Mouse (Mus musculus) erythroblast, embryonic 14.5 days (primary cell): ENCODE results near the gene Dram1. TPM values are rescaled to one million over a fixed set of nuclear protein-coding genes. Genes with fewer than 3 reads are reported as not detected.

Experiments used
- H3K27me3 ChIP-seq: 2 replicates; pipeline ENCODE4 v1.6.1; 2012; ENCODE audit warnings: inconsistent platforms; ENCODE audit not compliant: control insufficient read depth
- H3K36me3 ChIP-seq: 2 replicates; pipeline ENCODE4 v1.6.1; 2012; ENCODE audit warnings: mild to moderate bottlenecking, inconsistent platforms; ENCODE audit not compliant: control insufficient read depth
- H3K4me1 ChIP-seq: 2 replicates; pipeline ENCODE4 v1.6.1; 2012; ENCODE audit warnings: inconsistent platforms; ENCODE audit not compliant: control insufficient read depth
- H3K4me3 ChIP-seq: replicated peaks from 2 replicates; pipeline ENCODE3; 2012; ENCODE audit warnings: moderate library complexity, mild to moderate bottlenecking, inconsistent platforms
- H3K9me3 ChIP-seq: 2 replicates; pipeline ENCODE4 v1.6.1; 2012; ENCODE audit warnings: low read length, inconsistent platforms, mixed read lengths; ENCODE audit not compliant: control insufficient read depth
- GATA1 ChIP-seq: IDR thresholded peaks from 2 replicates; pipeline ENCODE4 v1.6.1; 2012; ENCODE audit warnings: low read length, inconsistent platforms, mixed read lengths
- TAL1 ChIP-seq: IDR thresholded peaks from 3 replicates; pipeline ENCODE4 v1.6.1; 2012; ENCODE audit warnings: low read length, inconsistent platforms, mixed read lengths
- polyA plus RNA-seq: library from polyadenylated mRNA; stranded (reverse); fragments of >175 nt; gene quantifications from 2 replicates; pipeline ENCODE4 v1.2.3, GENCODE M21; 2012

Dram1 gene
- polyA plus RNA-seq, 1 experiment = not detected

DNA sequence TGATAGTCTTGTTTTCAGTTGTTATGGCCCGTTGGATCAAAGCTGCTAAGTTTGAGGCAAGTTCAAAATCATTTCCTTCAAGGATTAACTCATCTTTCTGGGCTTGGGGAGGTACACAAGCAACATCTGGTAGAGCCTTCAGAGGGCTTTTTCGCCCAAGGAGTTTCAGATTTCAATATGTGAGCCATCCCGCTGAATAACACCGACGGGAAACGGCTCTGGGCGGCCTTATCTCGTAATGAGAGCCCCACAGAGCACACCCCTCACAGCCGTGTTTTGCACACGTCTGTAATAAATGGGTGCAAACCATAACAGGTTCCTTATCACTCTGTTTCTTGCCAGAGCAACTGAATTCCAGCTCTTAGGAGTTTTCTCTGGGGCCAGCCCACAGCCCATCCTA is 69.0 kb downstream of the Dram1 start:
- TF ChIP-seq GATA1 = no peak
- TF ChIP-seq TAL1 = no peak
- Histone ChIP-seq H3K27me3 (no peaks in the 10 kb centered on the region), H3K9me3 (no peaks in the 10 kb centered on the region), H3K36me3 (no peaks in the 10 kb centered on the region), H3K4me3 (no peak overlapping the region), H3K4me1 (no peaks in the 10 kb centered on the region)

DNA sequence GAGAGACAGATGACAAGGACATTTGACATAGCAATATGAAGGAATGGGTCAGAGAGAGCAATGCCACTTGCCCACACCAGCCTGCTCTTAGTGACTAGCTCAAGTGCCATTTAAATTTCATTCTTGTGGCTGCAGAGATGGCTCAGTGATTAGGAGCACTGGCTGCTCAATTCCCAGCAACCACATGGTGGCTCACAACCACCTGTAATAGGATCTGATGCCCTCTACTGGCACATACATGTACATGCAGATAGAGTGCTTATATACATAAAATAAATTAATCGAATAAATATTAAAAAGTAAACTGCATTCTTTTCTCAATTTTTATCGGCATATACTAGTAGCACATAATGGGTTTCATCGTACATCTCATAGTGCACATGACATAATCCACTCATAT is 72.6 kb downstream of the Dram1 start:
- Histone ChIP-seq H3K4me1 (no peaks in the 10 kb centered on the region), H3K27me3 (no peaks in the 10 kb centered on the region), H3K36me3 (no peaks in the 10 kb centered on the region), H3K4me3 (no peak overlapping the region), H3K9me3 (no peaks in the 10 kb centered on the region)
- TF ChIP-seq TAL1 (no peak), GATA1 (no peak)

DNA sequence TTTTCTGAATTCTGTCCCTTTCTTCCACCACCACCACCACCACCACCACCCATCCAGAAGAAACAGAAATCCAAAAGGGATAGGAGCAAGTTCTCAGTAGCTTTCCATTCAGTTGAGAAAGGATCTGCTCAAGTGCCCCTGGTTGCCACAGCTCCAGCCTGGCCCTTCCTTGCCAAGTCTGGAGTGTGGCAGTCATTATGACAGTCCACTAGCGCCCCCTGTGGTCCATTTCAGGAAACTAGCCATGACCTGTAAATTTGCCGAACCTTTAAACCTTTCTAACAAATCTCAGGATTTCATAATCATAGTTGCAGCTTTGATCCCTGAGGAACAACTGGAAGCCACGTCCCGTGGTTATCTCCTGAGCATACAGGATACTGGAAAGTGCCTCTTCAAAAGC is 74.6 kb downstream of the Dram1 start:
- H3K4me1 ChIP-seq = no peaks in the 10 kb centered on the region

DNA sequence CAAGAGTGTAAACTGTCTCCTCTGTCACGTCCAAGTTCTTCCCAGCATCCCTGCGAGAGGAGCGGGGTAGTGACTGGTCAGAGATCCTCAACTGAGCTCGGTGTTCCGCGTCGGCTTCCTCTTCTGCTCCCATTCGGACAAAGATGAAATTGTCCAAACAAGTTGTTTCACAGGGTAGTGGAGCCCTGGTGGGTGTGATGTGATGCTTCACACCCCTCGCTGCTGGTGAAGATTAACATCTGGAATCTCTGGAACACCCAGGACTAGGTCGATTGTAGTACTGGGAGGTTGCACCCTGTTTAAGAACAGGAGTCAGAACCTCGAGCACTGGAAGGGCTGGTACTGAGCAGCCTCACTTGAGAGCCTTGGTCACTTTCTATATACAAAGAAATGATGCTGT is 75.8 kb downstream of the Dram1 start:
- Histone ChIP-seq H3K9me3 (no peaks in the 10 kb centered on the region), H3K4me1 (no peaks in the 10 kb centered on the region), H3K27me3 (no peaks in the 10 kb centered on the region), H3K4me3 (no peak overlapping the region), H3K36me3 (no peaks in the 10 kb centered on the region)
- no peak for TF ChIP-seq TAL1
- TF ChIP-seq GATA1 = no peak

More for the DNA sequence above, 74.6 kb downstream of the Dram1 start:
- no peaks in the 10 kb centered on the region for H3K27me3 ChIP-seq
- no peaks in the 10 kb centered on the region for H3K9me3 ChIP-seq
- H3K36me3 ChIP-seq = no peaks in the 10 kb centered on the region
- H3K4me3 ChIP-seq = no peak overlapping the region
- no peak for TF ChIP-seq GATA1

DNA sequence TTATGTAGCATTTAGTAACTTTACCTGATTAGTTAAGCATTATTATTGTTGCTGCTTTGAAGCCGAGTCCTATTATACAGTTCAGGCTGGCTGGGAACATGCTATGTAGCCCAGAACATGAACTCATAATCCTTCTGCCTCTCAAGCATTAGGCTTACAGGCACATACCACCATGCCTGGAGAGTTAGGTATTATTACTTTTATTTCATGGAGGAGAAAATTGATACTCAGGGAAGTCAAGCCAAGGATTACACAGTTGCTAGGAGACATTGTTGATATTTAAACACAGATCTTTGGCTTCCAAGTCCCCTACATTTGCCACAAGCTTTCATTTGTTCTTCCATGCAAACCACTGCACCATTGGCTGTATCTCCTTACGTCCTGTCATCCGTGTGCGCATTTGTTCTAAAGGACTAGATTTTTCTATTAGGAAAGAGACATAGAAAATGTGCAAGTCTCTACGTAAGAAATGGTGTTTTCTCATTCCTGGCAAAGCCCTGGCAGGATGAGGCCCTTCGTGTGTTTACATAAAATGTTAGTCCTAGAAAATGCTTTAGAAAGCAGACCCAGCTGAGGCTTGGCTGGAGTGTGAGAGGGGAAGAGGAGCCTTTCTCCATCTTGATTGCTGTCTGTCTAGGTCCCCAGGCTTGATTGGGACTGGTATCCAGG is 76.9 kb downstream of the Dram1 start:
- Histone ChIP-seq H3K27me3 (no peaks in the 10 kb centered on the region), H3K4me1 (no peaks in the 10 kb centered on the region), H3K36me3 (no peaks in the 10 kb centered on the region), H3K4me3 (no peak overlapping the region), H3K9me3 (no peaks in the 10 kb centered on the region)
- TF ChIP-seq TAL1 (no peak), GATA1 (no peak)

DNA sequence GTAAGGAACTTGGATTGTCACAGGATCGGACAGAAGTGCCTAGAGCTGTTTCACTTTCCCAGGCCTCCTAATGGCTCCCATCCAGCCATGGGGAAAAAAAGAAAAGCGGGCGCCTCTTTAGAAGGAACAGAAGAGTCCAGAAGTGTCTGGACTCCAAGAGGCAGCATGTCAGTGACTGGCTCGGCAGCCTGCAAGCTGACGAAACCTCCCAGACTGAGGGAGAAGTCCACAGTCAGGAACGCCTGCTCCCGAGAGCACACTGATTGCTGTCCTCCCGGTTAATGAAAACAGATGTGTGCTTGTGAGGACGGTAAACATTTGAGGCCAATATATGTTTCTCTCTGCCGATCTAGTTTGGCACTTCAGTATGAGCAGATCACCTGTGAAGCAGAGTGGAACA is 81.9 kb downstream of the Dram1 start:
- 0 out of 2 replicates have a peak, but pooled peaks cover 2% of the 10 kb centered on the region for H3K9me3 ChIP-seq
- TF ChIP-seq TAL1 = no peak
- no peak for TF ChIP-seq GATA1
- H3K4me1 ChIP-seq = no peaks in the 10 kb centered on the region
- H3K27me3 ChIP-seq = no peaks in the 10 kb centered on the region
- no peaks in the 10 kb centered on the region for H3K36me3 ChIP-seq
- H3K4me3 ChIP-seq = no peak overlapping the region

DNA sequence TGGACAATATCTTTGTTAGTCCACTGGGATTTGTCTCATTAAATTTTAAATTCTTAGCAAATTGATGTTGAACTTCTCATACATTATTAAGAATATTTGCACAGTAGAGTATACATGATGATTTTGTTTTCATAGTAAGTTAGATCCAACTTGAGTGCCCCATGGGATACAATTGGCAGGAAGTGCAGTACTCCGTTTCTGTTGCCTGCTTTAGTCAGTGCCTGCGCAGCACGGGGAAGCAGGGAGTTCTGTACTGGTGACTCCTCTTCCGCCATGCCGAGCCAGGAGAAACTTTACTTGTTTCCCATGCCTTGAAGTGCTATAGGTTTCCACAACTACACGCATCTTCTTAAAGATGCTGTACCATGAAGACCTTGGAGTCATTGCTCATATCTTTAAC is 83.8 kb downstream of the Dram1 start:
- Histone ChIP-seq H3K4me3 (no peak overlapping the region), H3K9me3 (0 out of 2 replicates have a peak, but pooled peaks cover 2% of the 10 kb centered on the region), H3K27me3 (no peaks in the 10 kb centered on the region), H3K36me3 (no peaks in the 10 kb centered on the region), H3K4me1 (no peaks in the 10 kb centered on the region)
- TF ChIP-seq GATA1 (no peak), TAL1 (no peak)

DNA sequence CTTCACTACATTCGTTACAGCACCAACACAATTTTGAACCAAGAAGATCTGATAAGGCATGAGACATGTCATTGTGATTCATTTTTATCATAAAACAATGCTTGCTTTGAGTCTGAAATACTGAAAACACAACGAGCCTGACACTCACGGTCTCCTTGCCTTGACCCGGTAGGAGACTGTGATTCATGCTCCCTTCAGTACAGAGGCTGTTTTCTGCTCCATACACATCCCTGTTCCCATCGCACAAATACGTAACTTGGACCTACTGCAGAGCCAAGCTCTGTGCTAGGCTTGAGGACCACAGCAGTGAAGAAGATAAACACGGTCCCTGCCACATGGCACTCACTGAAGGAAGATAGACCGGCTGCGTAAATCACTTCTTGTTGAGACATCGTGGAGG is 90.8 kb downstream of the Dram1 start:
- H3K4me1 ChIP-seq = no peaks in the 10 kb centered on the region
- no peaks in the 10 kb centered on the region for H3K36me3 ChIP-seq
- TF ChIP-seq GATA1 (no peak), TAL1 (no peak)
- H3K4me3 ChIP-seq = no peak overlapping the region
- no peaks in the 10 kb centered on the region for H3K9me3 ChIP-seq
- no peaks in the 10 kb centered on the region for H3K27me3 ChIP-seq

DNA sequence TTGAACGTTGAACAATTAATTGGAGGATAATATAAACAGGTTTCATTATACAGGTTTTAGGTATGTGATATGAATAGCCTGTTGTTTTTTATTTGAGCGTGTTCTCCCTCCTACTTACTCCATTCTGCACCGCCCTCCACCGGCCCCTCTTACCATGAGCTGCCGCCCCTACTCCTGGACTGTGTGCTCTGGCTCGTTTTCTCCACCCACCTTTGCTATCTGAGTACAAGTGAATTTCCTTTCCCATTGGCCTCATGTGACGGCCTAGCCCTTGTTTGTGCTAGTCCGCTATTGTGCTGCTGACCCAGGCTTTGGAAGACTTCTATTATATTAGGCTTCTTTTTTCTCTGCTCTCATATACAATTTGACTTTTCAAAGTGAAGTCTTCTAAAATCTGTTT is 91.6 kb downstream of the Dram1 start:
- Histone ChIP-seq H3K9me3 (no peaks in the 10 kb centered on the region), H3K27me3 (no peaks in the 10 kb centered on the region), H3K36me3 (no peaks in the 10 kb centered on the region), H3K4me1 (no peaks in the 10 kb centered on the region), H3K4me3 (no peak overlapping the region)
- no peak for TF ChIP-seq GATA1
- no peak for TF ChIP-seq TAL1
